Mouse (Mus musculus) embryonic fibroblast, embryonic 13.5 days (primary cell): ENCODE results near the gene Tead2.

ENCODE experiments used
- CTCF ChIP-seq: IDR thresholded peaks from 2 replicates; pipeline ENCODE4 v1.5.1; 2011; ENCODE audit warnings: mild to moderate bottlenecking, control low read depth, low read length, moderate library complexity, borderline replicate concordance; ENCODE audit not compliant: insufficient read depth
- POLR2A ChIP-seq: IDR thresholded peaks from 2 replicates; pipeline ENCODE4 v1.6.1; 2011; ENCODE audit warnings: low read depth, mild to moderate bottlenecking, control low read depth, low read length, moderate library complexity

DNA sequence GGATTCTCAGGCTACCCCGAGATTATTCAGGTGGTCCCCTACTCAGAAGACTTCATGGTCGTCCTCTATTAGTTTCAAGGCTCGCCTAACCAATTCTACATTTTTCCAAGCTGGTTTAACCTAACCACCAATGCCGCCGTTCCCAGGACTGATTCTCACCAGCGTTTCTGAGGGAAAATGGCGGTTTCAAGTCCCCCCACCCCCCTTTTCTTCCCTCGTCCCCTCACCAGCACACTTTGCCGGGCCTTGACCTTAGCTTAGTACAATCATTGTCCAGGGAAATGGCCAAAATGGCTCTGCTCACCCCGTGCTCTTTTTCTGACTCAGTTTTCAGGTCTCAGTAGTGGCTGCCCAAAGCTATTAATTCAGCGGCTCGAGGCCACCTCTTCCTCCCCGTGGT is 40.2 kb upstream of the Tead2 start:
- no peak for TF ChIP-seq POLR2A
- TF ChIP-seq CTCF, result no peak
